Mouse (Mus musculus): ENCODE data around the gene Erc2. TPM values are rescaled to one million over a fixed set of nuclear protein-coding genes. Genes with fewer than 3 reads are reported as not detected.

The Erc2 gene
- total RNA-seq, 2 experiments from 2014 or later, result 227 to 232 TPM

GRCm38 (mm10) chr14:28375642-28376091 lies 753.4 kb downstream of the Erc2 start:
- DNase-seq (ENCODE audit: low spot score in 2 of 2), result no peak
- intact Hi-C loops (cut with DNase I), result no loop called here

- intact Hi-C loops (cut with DNase I), result no loop called here
- no peak for DNase-seq (ENCODE audit: low spot score in 2 of 2)
These were observed 754.1 kb downstream of the Erc2 start for GRCm38 (mm10) chr14:28376208-28376805.

- intact Hi-C loops (cut with DNase I), result no loop called here
- DNase-seq (ENCODE audit: low spot score in 2 of 2), result no peak
These were observed 755.3 kb downstream of the Erc2 start for GRCm38 (mm10) chr14:28377519-28377918.

- intact Hi-C loops (cut with DNase I), result no loop called here
- DNase-seq (ENCODE audit: low spot score in 2 of 2), result no peak
These were observed 757.9 kb downstream of the Erc2 start for GRCm38 (mm10) chr14:28380129-28380528.

GRCm38 (mm10) chr14:28381801-28382550 lies 759.7 kb downstream of the Erc2 start:
- no peak for DNase-seq (ENCODE audit: low spot score in 2 of 2)
- intact Hi-C loops (cut with DNase I), result no loop called here

GRCm38 (mm10) chr14:28386815-28387607 lies 764.8 kb downstream of the Erc2 start:
- peak in 1 of 2 experiments; percentile 29 for DNase-seq (ENCODE audit: low spot score in 2 of 2)

GRCm38 (mm10) chr14:28398915-28399314 lies 776.7 kb downstream of the Erc2 start:
- no peak for DNase-seq (ENCODE audit: low spot score in 2 of 2)
- intact Hi-C loops (cut with DNase I), result no loop called here

More at GRCm38 (mm10) chr14:28386815-28387607, 764.8 kb downstream of the Erc2 start:
- intact Hi-C loops (cut with DNase I), result no loop called here

GRCm38 (mm10) chr14:28399897-28400296 lies 777.7 kb downstream of the Erc2 start:
- intact Hi-C loops (cut with DNase I), result no loop called here
- no peak for DNase-seq (ENCODE audit: low spot score in 2 of 2)

- intact Hi-C loops (cut with DNase I), result no loop called here
- DNase-seq (ENCODE audit: low spot score in 2 of 2), result no peak
These were observed 783.1 kb downstream of the Erc2 start for GRCm38 (mm10) chr14:28405277-28405840.

- no peak for DNase-seq (ENCODE audit: low spot score in 2 of 2)
- intact Hi-C loops (cut with DNase I), result no loop called here
These were observed 787.2 kb downstream of the Erc2 start for GRCm38 (mm10) chr14:28409390-28409789.

- peak in 1 of 2 experiments; percentile 54 for DNase-seq (ENCODE audit: low spot score in 2 of 2)
- intact Hi-C loops (cut with DNase I), result loop anchor here (5.0 kb wide), 1 partner anchor 128 kb away; no protein-coding TSS in a partner anchor
These were observed 787.6 kb downstream of the Erc2 start for GRCm38 (mm10) chr14:28409796-28410347.

- DNase-seq (ENCODE audit: low spot score in 2 of 2), result peak in 1 of 2 experiments; percentile 44
- intact Hi-C loops (cut with DNase I), result loop anchor here (5.0 kb wide), 1 partner anchor 129 kb away; no protein-coding TSS in a partner anchor
These were observed 788.6 kb downstream of the Erc2 start for GRCm38 (mm10) chr14:28410789-28411225.

GRCm38 (mm10) chr14:28412252-28412995 lies 790.2 kb downstream of the Erc2 start:
- no peak for DNase-seq (ENCODE audit: low spot score in 2 of 2)
- intact Hi-C loops (cut with DNase I), result loop anchor here (5.0 kb wide), 1 partner anchor 130 kb away; no protein-coding TSS in a partner anchor

- intact Hi-C loops (cut with DNase I), result loop anchor here (5.0 kb wide), 1 partner anchor 131 kb away; no protein-coding TSS in a partner anchor
- peak in 1 of 2 experiments; percentile 81 for DNase-seq (ENCODE audit: low spot score in 2 of 2)
These were observed 791.3 kb downstream of the Erc2 start for GRCm38 (mm10) chr14:28413516-28413915.

GRCm38 (mm10) chr14:28417019-28417418 lies 794.8 kb downstream of the Erc2 start:
- no peak for DNase-seq (ENCODE audit: low spot score in 2 of 2)
- intact Hi-C loops (cut with DNase I), result no loop called here

GRCm38 (mm10) chr14:28418497-28418896 lies 796.3 kb downstream of the Erc2 start:
- intact Hi-C loops (cut with DNase I), result no loop called here
- DNase-seq (ENCODE audit: low spot score in 2 of 2), result no peak

- intact Hi-C loops (cut with DNase I), result no loop called here
- no peak for DNase-seq (ENCODE audit: low spot score in 2 of 2)
These were observed 797.0 kb downstream of the Erc2 start for GRCm38 (mm10) chr14:28419188-28419587.

GRCm38 (mm10) chr14:28420596-28420995 lies 798.4 kb downstream of the Erc2 start:
- intact Hi-C loops (cut with DNase I), result no loop called here
- no peak for DNase-seq (ENCODE audit: low spot score in 2 of 2)

GRCm38 (mm10) chr14:28426610-28427009 lies 804.4 kb downstream of the Erc2 start:
- DNase-seq (ENCODE audit: low spot score in 2 of 2), result no peak
- intact Hi-C loops (cut with DNase I), result no loop called here

All from left cerebral cortex, postnatal 25 days (tissue).